Mouse (Mus musculus) left cerebral cortex, adult 9 months (tissue): ENCODE results near the gene Ccdc194.

ENCODE experiments used
- DNase-seq, 2 experiments: peaks; one replicate each; pipeline ENCODE4 v3.0.0; 2022; ENCODE audit warnings: low spot score in 2 of 2

Ccdc194 gene

GRCm38 (mm10) chr8:71476099-71476940, 49.2 kb downstream of the Ccdc194 start:
- DNase-seq: peak in 1 of 2 experiments; percentile 75

GRCm38 (mm10) chr8:71475702-71476075, 49.8 kb downstream of the Ccdc194 start:
- DNase-seq: no peak

GRCm38 (mm10) chr8:71474785-71475701, 50.5 kb downstream of the Ccdc194 start:
- no peak for DNase-seq

- no peak for DNase-seq
Measured at GRCm38 (mm10) chr8:71474344-71474743, 51.2 kb downstream of the Ccdc194 start.

GRCm38 (mm10) chr8:71472601-71473386, 52.7 kb downstream of the Ccdc194 start:
- no peak for DNase-seq

GRCm38 (mm10) chr8:71471861-71472260, 53.6 kb downstream of the Ccdc194 start:
- DNase-seq: no peak

GRCm38 (mm10) chr8:71470913-71471255, 54.6 kb downstream of the Ccdc194 start:
- no peak for DNase-seq

GRCm38 (mm10) chr8:71470146-71470912, 55.2 kb downstream of the Ccdc194 start:
- no peak for DNase-seq
